Mouse (Mus musculus) forebrain, embryonic 16.5 days (tissue): ENCODE data around the gene Farsb. TPM values are rescaled to one million over a fixed set of nuclear protein-coding genes. Genes with fewer than 3 reads are reported as not detected.
"Not testable (repeated sequence)": the region's sequence is repeated elsewhere in the genome, so short reads cannot be mapped to it uniquely, and the experiment has no call there.

ENCODE experiments used
- ATAC-seq: fragments of 200-750 bp; cut with Nextera tagmentation; 2 replicates; pipeline ENCODE4 v1.8.0; 2017; ENCODE audit warnings: mild to moderate bottlenecking, moderate library complexity
- H3K27ac ChIP-seq: fragments of 300-500 bp; sonication (generic); 2 replicates; pipeline ENCODE4 v1.5.1; 2014; ENCODE audit warnings: low read length, control low read depth
- H3K27me3 ChIP-seq: fragments of 300-500 bp; sonication (generic); replicated peaks from 2 replicates; pipeline ENCODE4 v1.6.1; 2014; ENCODE audit warnings: low read length; ENCODE audit not compliant: control insufficient read depth, insufficient read depth
- H3K36me3 ChIP-seq: fragments of 300-500 bp; sonication (generic); 2 replicates; pipeline ENCODE4 v1.6.1; 2014; ENCODE audit not compliant: control insufficient read depth, insufficient read depth
- H3K4me1 ChIP-seq: fragments of 300-500 bp; sonication (generic); replicated peaks from 2 replicates; pipeline ENCODE4 v1.6.1; 2014; ENCODE audit warnings: low read length; ENCODE audit not compliant: control insufficient read depth, insufficient read depth
- H3K4me2 ChIP-seq: fragments of 300-500 bp; sonication (generic); 2 replicates; pipeline ENCODE4 v1.6.1; 2014; ENCODE audit warnings: mild to moderate bottlenecking, low read length, control low read depth
- H3K4me3 ChIP-seq: fragments of 300-500 bp; sonication (generic); replicated peaks from 2 replicates; pipeline ENCODE4 v1.5.1; 2014; ENCODE audit warnings: mild to moderate bottlenecking, low read length, control low read depth
- H3K9ac ChIP-seq: fragments of 300-500 bp; sonication (generic); replicated peaks from 2 replicates; pipeline ENCODE4 v1.6.1; 2014; ENCODE audit warnings: low read depth, low read length, control low read depth
- H3K9me3 ChIP-seq: fragments of 300-500 bp; sonication (generic); 2 replicates; pipeline ENCODE4 v1.6.1; 2016; ENCODE audit warnings: low read length; ENCODE audit not compliant: control insufficient read depth
- WGBS: fragments of 180-500 bp; shearing (Covaris S2); extraction: QIAGEN DNeasy Blood & Tissue Kit; methylation state at CpG from one replicate; pipeline ENCODE4 v1.1.7; 2014; 5-methylcytosine and 5-hydroxymethylcytosine counted together
- polyA plus RNA-seq: library from polyadenylated mRNA; unstranded; fragments of >200 nt; fragmentation: Nextera tagmentation; extraction: Ambion mirVana; gene quantifications from 2 replicates; pipeline ENCODE4 v1.2.1, GENCODE M21; 2015

The Farsb gene
- polyA plus RNA-seq, 1 experiment from 2014 or later = 168 TPM

DNA sequence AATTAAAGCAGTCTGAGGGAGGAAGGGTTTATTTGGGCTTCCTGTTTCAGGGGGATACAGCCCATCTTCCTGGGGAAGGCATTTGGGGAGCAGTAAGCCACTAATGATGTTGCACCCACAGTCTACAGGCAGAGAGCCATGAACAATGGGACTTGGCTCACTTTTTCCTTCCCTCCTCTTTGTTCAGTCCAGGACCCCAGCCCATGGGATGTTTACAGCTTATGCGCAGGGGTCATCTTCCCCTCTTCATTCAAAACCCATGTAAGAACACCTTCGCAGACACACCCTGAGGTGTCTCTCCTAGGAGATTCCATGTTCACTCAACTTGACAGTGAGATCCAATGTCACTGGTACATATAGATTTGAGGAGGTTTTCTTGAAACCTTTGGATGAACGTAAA, 39.7 kb upstream of the Farsb start:
- Histone ChIP-seq H3K4me3 (no peak overlapping the region), H3K27me3 (no peaks in the 10 kb centered on the region), H3K9me3 (no peaks in the 10 kb centered on the region), H3K27ac (no peak overlapping the region), H3K4me1 (no peaks in the 10 kb centered on the region), H3K4me2 (no peak overlapping the region), H3K9ac (no peak overlapping the region), H3K36me3 (no peaks in the 10 kb centered on the region)
- WGBS = 90% methylated on average over 3 of the region's 3 CpGs
- ATAC-seq = no peak

DNA sequence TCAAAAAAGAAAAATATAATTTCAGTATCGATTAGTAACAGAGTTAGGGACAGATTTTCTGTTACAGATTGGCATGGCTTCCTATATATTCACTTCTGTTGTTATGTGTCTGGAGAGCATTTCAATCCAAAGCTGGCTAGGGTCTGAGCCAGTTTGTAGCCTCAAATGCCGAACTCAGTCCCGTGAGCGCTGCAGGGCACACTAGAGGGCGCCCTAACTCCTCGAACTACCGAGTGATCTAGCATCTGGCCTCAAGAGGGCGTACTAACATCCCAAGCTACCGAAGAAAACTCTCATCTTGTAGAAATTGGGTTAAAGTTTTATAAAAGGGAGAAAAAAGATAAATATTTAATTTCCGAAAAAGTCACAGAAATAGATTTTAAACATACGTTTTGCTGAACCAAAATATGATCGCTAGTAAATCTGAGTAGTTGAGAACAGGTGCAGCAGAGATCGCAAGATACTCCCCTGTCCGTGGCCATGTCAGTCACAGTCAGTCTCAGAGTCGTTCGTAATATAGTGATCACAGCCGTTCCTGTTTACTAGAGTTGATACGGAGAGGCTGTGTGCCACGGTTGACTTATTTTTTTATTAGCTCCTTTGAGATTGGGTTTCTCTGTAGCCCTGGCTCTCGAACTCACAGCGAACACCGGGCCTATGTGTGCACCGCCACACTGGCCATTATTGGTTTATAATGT, 36.6 kb upstream of the Farsb start:
- Histone ChIP-seq H3K9me3 (no peaks in the 10 kb centered on the region), H3K4me1 (no peaks in the 10 kb centered on the region), H3K4me3 (no peak overlapping the region), H3K27ac (no peak overlapping the region), H3K9ac (no peak overlapping the region), H3K4me2 (no peak overlapping the region), H3K36me3 (no peaks in the 10 kb centered on the region), H3K27me3 (no peaks in the 10 kb centered on the region)
- 51% methylated on average over 23 of the region's 23 CpGs for WGBS
- no peak for ATAC-seq

DNA sequence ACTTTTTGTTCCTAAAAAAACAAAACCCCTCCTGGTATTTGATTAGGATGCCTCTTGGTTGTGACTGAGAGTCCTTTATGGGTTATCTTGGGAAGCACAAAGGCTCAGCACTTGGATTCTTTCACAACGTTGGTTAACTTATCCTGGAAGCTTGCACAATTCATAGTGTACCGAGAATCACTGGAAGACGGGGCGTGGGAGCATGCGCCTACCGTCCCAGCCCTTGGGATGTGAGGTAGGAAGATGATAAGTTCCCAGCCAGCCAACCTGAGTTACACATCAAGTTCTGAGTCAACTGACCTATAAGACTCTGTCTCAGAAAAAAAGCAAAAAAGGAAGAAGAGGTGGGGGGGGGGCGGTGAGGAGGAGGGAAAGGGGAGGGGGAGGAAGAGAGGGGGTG, 30.2 kb upstream of the Farsb start:
- Histone ChIP-seq H3K9ac (no peak overlapping the region), H3K27ac (no peak overlapping the region), H3K4me2 (no peak overlapping the region), H3K27me3 (no peaks in the 10 kb centered on the region), H3K36me3 (no peaks in the 10 kb centered on the region), H3K4me1 (no peaks in the 10 kb centered on the region), H3K9me3 (no peaks in the 10 kb centered on the region), H3K4me3 (no peak overlapping the region)
- 90% methylated on average over 7 of the region's 7 CpGs for WGBS
- ATAC-seq = no peak

DNA sequence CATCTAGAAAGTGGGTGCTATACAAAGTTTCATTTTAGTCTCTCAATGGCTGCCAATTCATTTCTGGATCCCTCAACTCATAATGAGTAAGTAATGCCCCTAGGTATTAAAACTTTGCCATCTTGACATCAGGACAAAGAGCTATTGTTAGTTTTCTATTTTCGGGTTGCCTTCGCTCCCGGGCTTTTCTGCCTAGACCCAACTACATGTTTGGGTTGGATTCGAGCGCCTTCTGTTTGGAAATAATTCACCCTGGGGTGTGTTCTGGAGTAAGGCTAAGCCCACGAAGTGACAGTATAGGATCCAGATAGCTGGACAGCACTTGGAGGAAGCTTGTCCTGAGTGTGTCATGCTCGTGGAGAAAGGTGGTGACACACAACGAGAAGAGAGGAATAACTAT, 24.1 kb upstream of the Farsb start:
- no peak overlapping the region for H3K9ac ChIP-seq
- no peak overlapping the region for H3K27ac ChIP-seq
- 76% methylated on average over 8 of the region's 8 CpGs for WGBS
- no peak overlapping the region for H3K4me3 ChIP-seq
- no peaks in the 10 kb centered on the region for H3K27me3 ChIP-seq
- no peaks in the 10 kb centered on the region for H3K36me3 ChIP-seq
- H3K4me2 ChIP-seq = no peak overlapping the region
- ATAC-seq = no peak
- H3K9me3 ChIP-seq = no peaks in the 10 kb centered on the region
- H3K4me1 ChIP-seq = peaks cover 3% of the 10 kb centered on the region; the same call in 1 of the 2 replicates

DNA sequence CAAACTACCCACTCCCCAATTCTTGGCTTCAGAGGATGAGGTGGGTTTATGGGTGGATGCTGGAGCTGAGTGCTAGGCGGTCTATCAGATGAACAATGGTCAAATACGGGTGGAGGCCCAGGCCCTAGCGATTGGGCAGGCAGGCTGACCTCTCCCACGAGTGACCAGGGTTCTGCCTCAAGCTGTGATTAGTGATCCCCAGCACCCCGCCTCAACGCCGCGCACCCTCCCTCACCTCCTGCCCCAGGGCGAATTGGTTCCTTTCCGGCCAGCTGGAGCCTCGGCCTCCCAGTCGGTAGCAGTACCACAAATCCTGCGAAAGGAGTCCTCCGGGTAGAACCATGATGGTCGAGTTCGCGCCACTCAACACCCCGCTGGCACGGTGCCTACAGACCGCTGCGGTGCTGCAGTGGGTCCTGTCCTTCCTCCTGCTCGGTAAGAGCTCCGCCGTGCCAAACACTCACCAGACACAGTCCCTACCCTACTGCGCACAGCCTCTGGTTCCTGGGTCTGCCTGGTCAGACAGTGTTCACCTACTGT, 23.0 kb upstream of the Farsb start, which contains the start of gene BC035947:
BC035947 (minus strand) TSS at position 538 of the 540 bp plus-strand sequence.
- WGBS = 4% methylated on average over 25 of the region's 25 CpGs
- H3K9me3 ChIP-seq = no peaks in the 10 kb centered on the region
- ATAC-seq = peak; percentile 20; the same call in 1 of the 2 replicates

DNA sequence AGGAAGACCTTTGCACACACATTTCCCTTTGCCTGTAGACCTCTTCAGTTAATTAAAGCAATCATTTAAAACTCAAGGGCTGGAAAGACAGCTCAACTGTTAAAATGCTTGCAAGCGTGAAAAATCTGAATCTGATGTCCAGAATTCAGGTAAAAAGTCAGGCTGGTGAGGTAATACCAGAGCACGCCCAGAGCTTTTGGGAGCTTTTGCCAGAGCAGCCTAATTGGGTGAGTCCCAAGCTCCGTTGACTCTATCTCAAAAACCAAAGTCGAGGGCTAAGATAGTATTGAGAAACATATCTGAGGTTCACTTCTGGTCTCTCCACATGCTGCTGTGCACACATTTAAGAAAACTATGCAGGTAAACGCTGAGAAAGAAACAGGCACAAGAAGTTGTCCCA, 22.2 kb upstream of the Farsb start, which contains the start of gene Mogat1:
Mogat1 (plus strand) TSS at position 130 of the 400 bp plus-strand sequence.
- H3K27ac ChIP-seq = no peak within 1 kb of the TSS
- peak within 1 kb of the TSS; percentile 47 for H3K9ac ChIP-seq
- no peaks in the 10 kb centered on the region for H3K9me3 ChIP-seq
- 49% methylated on average over 5 of the region's 5 CpGs for WGBS
- no peak for ATAC-seq
- H3K4me2 ChIP-seq = peak within 1 kb of the TSS; percentile 56
- H3K4me1 ChIP-seq = peaks cover 3% of the 10 kb centered on the region; the same call in 1 of the 2 replicates
- H3K36me3 ChIP-seq = no peaks in the 10 kb centered on the region
- H3K4me3 ChIP-seq = peak within 1 kb of the TSS; percentile 33
- no peaks in the 10 kb centered on the region for H3K27me3 ChIP-seq

More for the DNA sequence above, 23.0 kb upstream of the Farsb start, which contains the start of gene BC035947:
- no peaks in the 10 kb centered on the region for H3K36me3 ChIP-seq
- no peak within 1 kb of the TSS for H3K27ac ChIP-seq
- peak within 1 kb of the TSS; percentile 33 for H3K4me3 ChIP-seq
- peaks cover 3% of the 10 kb centered on the region; the same call in 1 of the 2 replicates for H3K4me1 ChIP-seq
- H3K4me2 ChIP-seq = peak within 1 kb of the TSS; percentile 56
- no peaks in the 10 kb centered on the region for H3K27me3 ChIP-seq
- peak within 1 kb of the TSS; percentile 47 for H3K9ac ChIP-seq

DNA sequence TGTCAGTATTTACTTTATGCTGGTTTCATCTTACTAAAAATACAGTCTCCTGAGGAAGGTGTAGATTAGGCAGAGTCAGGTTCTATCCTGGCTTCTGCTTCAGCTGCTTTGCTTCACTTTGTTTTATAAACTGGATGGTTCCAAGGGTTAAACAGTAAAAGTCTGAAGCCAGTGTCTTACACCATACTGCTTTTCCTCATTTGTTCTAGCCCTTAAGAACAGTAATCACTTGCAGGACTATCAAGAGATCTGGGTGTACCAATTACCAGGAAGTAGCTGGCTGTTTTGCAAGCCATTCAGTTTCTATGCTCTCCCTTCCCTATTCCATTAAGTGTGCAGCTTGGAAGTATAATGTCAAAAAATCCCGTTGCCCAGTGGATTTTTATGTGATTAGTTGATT, 18.4 kb upstream of the Farsb start:
- no peaks in the 10 kb centered on the region for H3K36me3 ChIP-seq
- H3K27me3 ChIP-seq = no peaks in the 10 kb centered on the region
- H3K4me1 ChIP-seq = peaks cover 3% of the 10 kb centered on the region; the same call in 1 of the 2 replicates
- H3K4me2 ChIP-seq = no peak overlapping the region
- WGBS = 63% methylated on average over 1 of the region's 1 CpGs
- no peak for ATAC-seq
- no peak overlapping the region for H3K27ac ChIP-seq
- no peak overlapping the region for H3K9ac ChIP-seq
- no peak overlapping the region for H3K4me3 ChIP-seq
- H3K9me3 ChIP-seq = no peaks in the 10 kb centered on the region

DNA sequence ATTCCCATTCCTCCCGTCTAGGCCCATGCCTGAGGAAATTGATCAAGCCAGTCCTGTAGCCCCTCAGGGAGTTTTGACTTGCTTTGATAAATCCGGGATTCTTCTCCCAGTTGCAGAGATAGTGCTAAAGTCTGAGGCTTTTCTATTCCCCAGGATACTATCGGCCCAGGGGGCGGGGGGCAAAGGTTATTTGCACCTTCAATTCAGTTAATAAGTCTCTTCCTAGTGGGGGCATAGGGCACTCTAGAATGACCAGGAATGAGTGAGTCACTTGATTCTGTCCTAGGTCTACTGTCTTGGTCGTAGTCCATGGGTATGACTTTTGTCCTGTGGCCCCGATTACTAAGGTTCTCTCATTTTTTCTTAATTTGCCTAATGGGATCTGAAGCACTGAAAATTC, 13.8 kb upstream of the Farsb start:
- Histone ChIP-seq H3K9ac (no peak overlapping the region), H3K9me3 (no peaks in the 10 kb centered on the region), H3K27ac (no peak overlapping the region), H3K36me3 (no peaks in the 10 kb centered on the region), H3K4me2 (no peak overlapping the region), H3K27me3 (no peaks in the 10 kb centered on the region), H3K4me3 (no peak overlapping the region), H3K4me1 (no peaks in the 10 kb centered on the region)
- no peak for ATAC-seq
- 95% methylated on average over 6 of the region's 6 CpGs for WGBS

DNA sequence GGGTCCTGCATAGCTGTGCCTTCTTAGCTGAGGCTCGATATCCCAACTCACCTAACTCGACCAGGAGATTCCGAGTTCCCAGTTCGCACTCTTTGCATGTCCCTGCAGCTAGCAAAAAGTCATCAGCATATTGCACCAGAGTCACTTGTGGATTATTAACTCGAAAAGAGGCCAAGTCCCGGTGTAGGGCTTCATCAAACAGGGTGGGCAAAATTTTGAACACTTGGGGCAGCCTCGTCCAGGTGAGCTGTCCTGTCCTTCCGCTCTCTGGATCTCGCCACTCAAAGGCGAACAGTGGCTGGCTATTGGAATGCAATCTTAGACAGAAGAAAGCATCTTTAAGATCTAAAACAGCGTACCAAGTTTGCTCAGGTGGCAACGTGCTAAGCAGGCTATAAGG, 13.2 kb upstream of the Farsb start:
- WGBS = 92% methylated on average over 12 of the region's 12 CpGs
- H3K36me3 ChIP-seq, H3K4me2 ChIP-seq, H3K4me1 ChIP-seq, H3K27me3 ChIP-seq, H3K27ac ChIP-seq, H3K9ac ChIP-seq, H3K9me3 ChIP-seq, H3K4me3 ChIP-seq, ATAC-seq: not testable (repeated sequence)
